Mouse (Mus musculus) stomach, postnatal 0 days (tissue): ENCODE data around the gene Slc25a3. TPM values are rescaled to one million over a fixed set of nuclear protein-coding genes. Genes with fewer than 3 reads are reported as not detected.

ENCODE experiments used
- ATAC-seq: fragments of 200-750 bp; cut with Nextera tagmentation; 2 replicates; pipeline ENCODE4 v1.8.0; 2017; ENCODE audit not compliant: low FRiP score, low TSS enrichment
- DNase-seq: peaks from one replicate; pipeline ENCODE4 v3.0.0-alpha.2; 2016; ENCODE audit warnings: low spot score
- H3K27ac ChIP-seq: fragments of 300-500 bp; sonication (generic); replicated peaks from 2 replicates; pipeline ENCODE4 v1.5.1; 2014; ENCODE audit warnings: mild to moderate bottlenecking, control low read depth
- H3K27me3 ChIP-seq: fragments of 300-500 bp; sonication (generic); 2 replicates; pipeline ENCODE4 v1.6.1; 2014; ENCODE audit warnings: low read length; ENCODE audit not compliant: control insufficient read depth, insufficient read depth
- H3K36me3 ChIP-seq: fragments of 300-500 bp; sonication (generic); 2 replicates; pipeline ENCODE4 v1.6.1; 2014; ENCODE audit warnings: low read length, mixed read lengths; ENCODE audit not compliant: control insufficient read depth, insufficient read depth
- H3K4me1 ChIP-seq: fragments of 300-500 bp; sonication (generic); replicated peaks from 2 replicates; pipeline ENCODE4 v1.6.1; 2014; ENCODE audit warnings: antibody characterized with exemption; ENCODE audit not compliant: control insufficient read depth, insufficient read depth
- H3K4me2 ChIP-seq: fragments of 300-500 bp; sonication (generic); replicated peaks from 2 replicates; pipeline ENCODE4 v1.6.1; 2014; ENCODE audit warnings: low read depth, mild to moderate bottlenecking, control low read depth, moderate library complexity
- H3K4me3 ChIP-seq: fragments of 300-500 bp; sonication (generic); 2 replicates; pipeline ENCODE4 v1.5.1; 2014; ENCODE audit warnings: low read depth, low read length, control low read depth
- H3K9ac ChIP-seq: fragments of 300-500 bp; sonication (generic); 2 replicates; pipeline ENCODE4 v1.6.1; 2014; ENCODE audit warnings: mild to moderate bottlenecking, low read length, control low read depth, mixed read lengths
- H3K9me3 ChIP-seq: fragments of 300-500 bp; sonication (generic); 2 replicates; pipeline ENCODE4 v1.6.1; 2016; ENCODE audit warnings: low read length; ENCODE audit not compliant: control insufficient read depth
- CTCF ChIP-seq: IDR thresholded peaks from 2 replicates; pipeline ENCODE4 v1.5.1; 2016; ENCODE audit warnings: antibody characterized with exemption, low read depth, mild to moderate bottlenecking, moderate library complexity
- EP300 ChIP-seq: optimal IDR thresholded peaks from 2 replicates; pipeline ENCODE3; 2016; ENCODE audit warnings: antibody characterized with exemption
- WGBS: fragments of 180-500 bp; shearing (Covaris S2); extraction: QIAGEN DNeasy Blood & Tissue Kit; methylation state at CpG from one replicate; pipeline ENCODE4 v1.1.7; 2014; 5-methylcytosine and 5-hydroxymethylcytosine counted together
- polyA plus RNA-seq: library from polyadenylated mRNA; unstranded; fragments of >200 nt; fragmentation: Nextera tagmentation; extraction: Ambion mirVana; gene quantifications from 2 replicates; pipeline ENCODE4 v1.2.1, GENCODE M21; 2015

Gene Slc25a3
- 523 and 539 TPM in 2 replicates for polyA plus RNA-seq

DNA sequence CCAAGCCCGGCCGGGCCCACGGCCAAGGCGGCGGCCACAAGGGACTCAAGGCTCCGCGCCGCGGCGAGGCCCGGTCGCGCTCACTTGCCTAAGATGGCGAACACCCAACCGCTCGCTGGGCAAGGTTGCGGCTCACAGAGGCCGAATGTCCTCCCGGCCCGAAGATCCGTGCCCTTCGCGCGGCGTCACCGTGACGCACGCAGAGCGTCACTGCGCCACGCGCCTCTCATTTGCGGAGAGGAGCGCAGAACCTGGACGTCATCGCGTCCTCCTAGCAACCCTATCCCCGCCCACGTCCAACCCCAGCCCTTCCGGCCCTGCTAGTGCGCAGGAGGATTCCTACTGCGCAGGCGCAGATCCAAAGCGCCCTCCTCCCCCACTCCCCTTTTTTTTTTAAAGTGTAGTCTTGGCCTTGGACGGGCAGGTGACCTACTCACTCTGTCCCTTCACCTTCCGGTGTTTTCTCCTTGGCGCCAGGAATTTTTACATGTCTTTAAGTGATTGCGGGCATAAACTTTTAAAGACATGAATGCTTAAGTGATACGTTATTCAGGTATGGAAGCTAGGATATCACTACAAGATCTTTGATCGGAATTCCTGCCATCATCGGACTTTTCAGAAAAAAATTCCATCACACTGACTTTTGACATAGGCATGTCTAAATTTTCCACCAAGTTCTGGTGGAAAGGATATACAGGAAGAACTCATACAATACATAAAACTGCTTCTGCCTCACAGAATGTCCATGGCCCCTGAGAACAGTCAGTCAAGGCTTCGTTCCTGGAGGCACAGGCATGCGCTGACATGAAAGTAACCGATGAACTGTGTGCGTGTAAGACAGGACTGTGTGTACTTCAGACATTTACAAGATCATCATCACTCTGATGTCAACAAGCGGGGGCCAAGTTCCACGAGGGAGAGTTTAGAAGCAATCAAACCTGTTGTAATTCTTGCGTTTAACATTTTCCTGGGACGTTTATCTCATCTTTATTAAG, at the start of gene Slc25a3:
Gene Slc25a3 (minus strand): TSS at position 232 of the 995 bp plus-strand sequence.
- 8% methylated on average over 59 of the region's 59 CpGs for WGBS
- H3K4me1 ChIP-seq: no peaks in the 10 kb centered on the region
- H3K36me3 ChIP-seq: peaks cover 2% of the 10 kb centered on the region; the same call in 1 of the 2 replicates
- DNase-seq (peak; percentile 98), ATAC-seq (peak; percentile 99)
- peak within 1 kb of the TSS; percentile 99 for H3K9ac ChIP-seq
- peak within 1 kb of the TSS; percentile 96 for H3K27ac ChIP-seq
- H3K9me3 ChIP-seq: no peaks in the 10 kb centered on the region
- peak within 1 kb of the TSS; percentile 88 for H3K4me2 ChIP-seq
- TF ChIP-seq EP300: no peak
- TF ChIP-seq CTCF: 0 out of 2 replicates have a peak, but pooled peaks have one; percentile 1
- H3K4me3 ChIP-seq: peak within 1 kb of the TSS; percentile 98
- H3K27me3 ChIP-seq: no peaks in the 10 kb centered on the region

DNA sequence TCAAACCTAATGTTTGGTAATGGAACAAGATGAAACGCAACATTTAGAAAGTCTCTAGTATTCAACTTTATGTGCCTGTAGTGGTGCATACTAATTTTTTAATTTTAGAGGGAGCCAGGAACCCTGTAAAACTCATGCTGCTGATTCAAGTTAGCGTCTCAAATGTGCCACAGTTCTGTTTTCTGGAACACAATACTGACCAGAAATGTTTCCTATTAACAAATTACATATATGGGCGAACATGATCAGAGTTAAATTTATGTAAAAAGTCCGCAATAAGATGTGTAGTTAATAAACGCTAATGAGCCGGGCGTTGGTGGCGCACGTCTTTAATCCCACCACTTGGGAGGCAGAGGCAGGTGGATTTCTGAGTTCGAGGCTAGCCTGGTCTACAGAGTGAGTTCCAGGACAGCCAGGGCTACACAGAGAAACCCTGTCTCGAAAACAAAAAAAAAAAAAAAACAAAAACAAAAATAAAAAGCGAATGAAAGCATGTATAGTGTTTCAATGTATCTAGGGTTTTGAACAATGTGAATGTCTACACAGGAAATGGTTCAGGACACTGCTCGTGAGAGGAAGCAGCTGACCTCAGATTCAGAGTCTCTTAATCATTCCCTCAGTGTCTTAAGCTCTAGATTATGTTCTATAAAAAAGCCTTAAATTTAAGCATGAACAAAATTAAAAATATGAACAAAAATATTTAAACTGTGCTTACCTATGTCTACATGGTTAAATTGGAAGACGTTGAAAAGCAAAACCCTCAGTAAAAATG, 48.7 kb upstream of the Slc25a3 start:
- 0 out of 2 replicates have a peak, but pooled peaks have one; percentile 3 for TF ChIP-seq CTCF
- TF ChIP-seq EP300: no peak
- Histone ChIP-seq H3K36me3 (no peaks in the 10 kb centered on the region), H3K27me3 (no peaks in the 10 kb centered on the region), H3K27ac (peak overlapping the region; percentile 99), H3K4me2 (peak overlapping the region; percentile 82), H3K9ac (peak overlapping the region; percentile 98), H3K9me3 (no peaks in the 10 kb centered on the region), H3K4me1 (no peaks in the 10 kb centered on the region), H3K4me3 (peak overlapping the region; percentile 99)
- DNase-seq (no peak), ATAC-seq (no peak)
- WGBS: 75% methylated on average over 14 of the region's 14 CpGs

DNA sequence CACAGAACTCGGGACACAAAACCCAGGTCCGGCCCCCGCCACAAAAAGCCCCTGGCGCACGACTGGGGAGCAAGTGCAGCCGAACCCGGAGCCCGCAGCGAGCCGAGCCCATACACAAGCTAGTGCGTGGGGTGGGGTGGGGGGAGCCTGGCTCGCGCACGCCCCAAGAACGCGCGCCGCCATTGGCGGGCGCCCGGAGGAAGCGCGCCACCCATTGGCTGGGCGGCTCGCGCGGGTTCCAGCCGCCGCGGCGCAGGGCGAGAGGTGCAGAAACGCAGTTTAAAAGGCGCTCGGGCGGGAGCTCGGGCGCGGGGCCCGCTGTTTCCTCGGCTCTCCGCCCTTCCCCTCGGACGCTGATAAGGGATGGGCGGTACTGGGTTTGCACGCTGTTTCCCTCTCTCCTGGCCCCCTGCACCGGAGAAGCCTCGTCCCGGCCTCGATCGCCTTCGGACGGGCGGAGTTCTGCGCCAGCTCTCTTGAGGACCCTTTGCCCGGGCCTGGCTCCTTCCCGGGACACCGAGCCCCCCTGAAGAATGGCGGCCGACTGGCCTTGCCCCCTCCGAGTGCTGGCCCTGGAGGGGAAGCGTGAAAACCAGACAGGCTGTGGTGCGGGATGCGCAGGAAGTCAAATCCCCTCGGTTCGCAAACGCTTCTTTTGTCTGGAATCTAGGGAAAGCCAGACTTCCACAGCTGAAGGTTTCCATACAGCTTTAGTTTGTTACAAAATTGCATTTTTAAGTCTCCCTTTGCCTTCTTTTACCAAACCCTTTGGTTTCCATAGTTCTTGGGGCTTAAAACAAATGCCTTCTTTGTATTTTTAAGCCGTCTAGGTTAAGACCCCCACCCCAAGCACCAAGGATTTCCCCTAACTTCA, 47.8 kb upstream of the Slc25a3 start:
- H3K27ac ChIP-seq: peak overlapping the region; percentile 99
- peak overlapping the region; percentile 98 for H3K9ac ChIP-seq
- no peaks in the 10 kb centered on the region for H3K9me3 ChIP-seq
- H3K27me3 ChIP-seq: no peaks in the 10 kb centered on the region
- peak; percentile 98 for ATAC-seq
- H3K4me2 ChIP-seq: peak overlapping the region; percentile 82
- DNase-seq: peak; percentile 96
- under 1% methylated on average over 67 of the region's 68 CpGs for WGBS
- H3K4me3 ChIP-seq: peak overlapping the region; percentile 99
- TF ChIP-seq EP300 (peak; percentile 95), CTCF (peak; percentile 23; the same call in 1 of the 2 replicates)
- H3K36me3 ChIP-seq: no peaks in the 10 kb centered on the region
- no peaks in the 10 kb centered on the region for H3K4me1 ChIP-seq

DNA sequence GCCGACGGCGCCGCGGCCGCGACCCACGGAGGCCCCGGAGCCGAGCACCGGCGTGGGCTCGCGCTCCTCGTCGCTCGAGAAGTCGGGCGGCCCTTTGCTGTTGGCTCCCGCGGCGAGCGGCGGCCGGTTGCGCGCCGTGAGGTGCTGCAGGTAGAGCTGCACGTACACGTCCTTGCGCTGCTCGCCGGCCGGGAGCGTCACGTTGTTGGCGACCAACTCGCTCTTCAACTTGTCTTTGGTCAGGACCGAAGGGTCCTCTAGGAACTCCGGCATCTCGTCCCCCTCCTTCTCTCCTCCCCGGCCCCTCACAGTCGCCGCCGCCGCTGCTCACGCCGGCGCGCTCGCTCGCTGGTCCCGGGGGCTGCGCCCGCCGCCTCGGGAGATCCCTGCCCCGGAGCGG, 47.2 kb upstream of the Slc25a3 start:
- Histone ChIP-seq H3K4me2 (peak overlapping the region; percentile 44), H3K36me3 (no peaks in the 10 kb centered on the region), H3K4me3 (peak overlapping the region; percentile 99), H3K9ac (peak overlapping the region; percentile 98), H3K27me3 (no peaks in the 10 kb centered on the region), H3K4me1 (no peaks in the 10 kb centered on the region), H3K27ac (peak overlapping the region; percentile 99), H3K9me3 (no peaks in the 10 kb centered on the region)
- WGBS: under 1% methylated on average over 35 of the region's 59 CpGs
- ATAC-seq: peak; percentile 55
- TF ChIP-seq EP300 (no peak), CTCF (no peak)
- no peak for DNase-seq
